Mouse (Mus musculus) brown adipose tissue, adult 24 weeks (tissue): ENCODE results near the gene Nfs1. TPM values are rescaled to one million over a fixed set of nuclear protein-coding genes. Genes with fewer than 3 reads are reported as not detected.

Source experiments
- H3K27ac ChIP-seq: fragments of 200-500 bp; replicated peaks from 2 replicates; pipeline ENCODE4 v1.5.1; 2012; ENCODE audit warnings: low read depth, mild to moderate bottlenecking, low read length
- H3K4me1 ChIP-seq: fragments of 200-500 bp; 2 replicates; pipeline ENCODE4 v1.6.1; 2012; ENCODE audit warnings: low read length, mixed read lengths; ENCODE audit not compliant: control insufficient read depth, insufficient read depth, insufficient read length
- H3K4me3 ChIP-seq: fragments of 200-500 bp; 2 replicates; pipeline ENCODE4 v1.5.1; 2012; ENCODE audit warnings: low read depth, mild to moderate bottlenecking, low read length, moderate library complexity; ENCODE audit not compliant: insufficient read depth
- polyA plus RNA-seq: library from polyadenylated mRNA; stranded (reverse); fragments of >200 nt; gene quantifications from 2 replicates; pipeline ENCODE4 v1.2.4, GENCODE M21; 2012; ENCODE audit not compliant: missing spikeins, insufficient read depth, insufficient read length

The Nfs1 gene
- polyA plus RNA-seq, 1 experiment: 107 TPM

DNA sequence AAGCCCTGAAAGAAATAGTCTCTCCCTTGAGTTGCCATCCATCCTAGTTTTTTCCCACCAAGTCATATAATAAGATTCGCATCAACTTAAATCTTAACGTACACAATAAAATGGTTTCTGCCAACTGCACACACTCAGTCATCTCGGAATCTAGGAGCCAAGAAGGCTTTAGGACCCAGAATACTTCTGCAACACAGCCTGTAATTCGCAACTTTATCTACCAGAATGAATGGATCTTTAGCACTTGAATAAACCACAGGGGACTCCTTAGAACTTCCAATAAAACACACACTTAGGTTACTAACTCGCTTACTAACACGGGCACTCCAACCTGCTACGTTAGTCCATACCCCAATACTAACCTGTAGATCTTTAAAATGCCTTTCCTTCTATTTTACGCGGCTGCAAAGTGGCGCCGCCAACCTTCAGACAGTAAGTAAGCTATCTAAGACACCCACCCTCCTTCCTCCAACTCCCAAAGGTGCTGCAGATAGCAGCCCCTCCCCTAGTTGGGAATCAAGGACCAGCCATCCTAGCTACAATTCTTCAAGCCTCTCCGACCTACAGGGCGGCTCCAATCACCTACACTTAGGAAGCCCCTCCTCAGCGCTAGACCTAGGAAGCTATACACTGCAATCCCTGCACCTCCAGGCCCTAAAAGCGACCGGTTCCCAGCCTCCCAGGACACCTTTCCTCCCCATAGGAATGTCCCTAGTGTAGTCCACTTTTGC lies 33.2 kb downstream of the Nfs1 start:
- H3K27ac ChIP-seq: peak overlapping the region; percentile 92
- peaks cover 7% of the 10 kb centered on the region for H3K4me1 ChIP-seq
- peak overlapping the region; percentile 90 for H3K4me3 ChIP-seq

DNA sequence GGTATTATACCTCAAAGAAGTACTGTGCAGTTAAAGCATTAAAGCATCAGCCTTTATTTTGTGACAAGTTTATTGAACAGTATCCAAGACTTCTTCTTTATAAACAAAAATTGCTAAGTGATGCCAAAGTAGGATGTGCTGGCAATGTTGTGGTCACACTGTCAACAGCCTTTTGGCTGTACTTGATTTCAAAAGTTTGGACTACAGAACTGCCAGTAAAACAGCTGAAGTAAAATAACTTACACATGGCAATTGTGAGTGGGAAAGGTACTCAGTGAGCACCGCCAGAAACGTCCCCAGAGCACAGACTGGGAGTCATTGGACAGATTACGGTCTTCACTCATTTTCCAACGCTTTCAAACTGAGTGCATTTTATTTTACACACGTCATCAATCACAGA lies 52.1 kb downstream of the Nfs1 start:
- H3K4me3 ChIP-seq: no peak overlapping the region
- H3K27ac ChIP-seq: no peak overlapping the region
- no peaks in the 10 kb centered on the region; the same call in 1 of the 2 replicates for H3K4me1 ChIP-seq

DNA sequence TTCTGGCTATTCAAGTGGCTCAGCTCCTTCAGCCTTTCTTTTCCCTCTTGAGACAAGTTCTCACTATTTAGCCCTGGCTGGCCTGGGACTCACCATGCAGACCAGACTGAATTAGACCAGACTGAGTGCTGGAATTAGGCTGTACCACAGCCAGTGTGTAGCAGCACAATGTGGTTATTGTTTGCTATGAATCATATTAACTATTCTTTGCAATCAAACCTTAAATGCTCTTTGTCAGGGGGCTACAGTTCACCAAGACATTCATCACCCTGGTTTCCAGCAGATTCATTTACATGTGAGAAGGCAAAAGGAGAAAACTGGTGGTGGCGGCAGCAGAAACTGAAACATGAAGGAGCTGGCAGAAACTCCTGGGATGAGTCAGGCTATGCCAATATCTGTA lies 54.2 kb downstream of the Nfs1 start:
- H3K4me1 ChIP-seq: no peaks in the 10 kb centered on the region; the same call in 1 of the 2 replicates
- no peak overlapping the region for H3K27ac ChIP-seq
- H3K4me3 ChIP-seq: no peak overlapping the region

- Histone ChIP-seq H3K4me3 (no peak overlapping the region), H3K4me1 (no peaks in the 10 kb centered on the region), H3K27ac (no peak overlapping the region)
These were observed 56.4 kb downstream of the Nfs1 start for GRCm38 (mm10) chr2:156087391-156088110.

DNA sequence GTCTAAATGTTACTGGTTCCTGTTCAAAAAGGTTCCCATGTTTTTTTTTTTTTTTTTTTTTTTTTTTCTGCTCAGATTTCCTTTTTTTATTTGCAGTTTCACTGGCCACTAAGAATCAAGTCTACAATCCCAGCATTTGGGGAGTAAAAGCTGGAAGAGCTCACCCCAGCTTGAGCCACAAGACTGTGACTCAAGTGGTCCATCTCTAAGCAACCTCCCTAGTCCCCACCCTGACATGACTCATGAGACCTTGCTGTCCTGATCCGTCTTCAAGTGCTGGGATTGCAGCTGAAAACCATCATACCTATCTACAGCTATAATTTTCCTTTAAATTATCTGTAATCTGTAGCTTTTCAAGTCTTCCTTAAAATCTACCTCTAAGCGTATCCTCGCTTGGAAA lies 59.4 kb downstream of the Nfs1 start:
- no peaks in the 10 kb centered on the region for H3K4me1 ChIP-seq
- H3K4me3 ChIP-seq: no peak overlapping the region
- H3K27ac ChIP-seq: no peak overlapping the region

GRCm38 (mm10) chr2:156080391-156080790 lies 63.6 kb downstream of the Nfs1 start:
- H3K4me1 ChIP-seq: no peaks in the 10 kb centered on the region
- no peak overlapping the region for H3K27ac ChIP-seq
- H3K4me3 ChIP-seq: no peak overlapping the region

DNA sequence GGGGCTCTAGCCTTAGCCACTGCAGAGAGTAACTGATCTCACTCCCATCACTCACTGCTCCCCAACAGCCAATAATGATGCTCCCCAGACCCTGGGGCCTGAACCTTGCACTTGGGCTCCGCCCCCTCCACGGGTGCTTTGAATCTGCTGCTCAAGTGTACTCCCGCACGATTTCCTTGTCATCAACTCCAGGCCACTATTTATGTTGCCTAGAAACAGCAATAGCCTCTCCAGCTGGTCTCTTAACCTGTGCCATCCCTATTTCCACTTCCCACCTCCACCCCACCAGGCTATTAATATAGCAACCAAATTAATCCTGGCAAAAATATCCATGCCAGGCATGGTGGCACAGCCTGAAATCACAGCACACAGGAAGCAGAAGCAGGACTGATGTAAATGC lies 64.3 kb downstream of the Nfs1 start:
- Histone ChIP-seq H3K27ac (no peak overlapping the region), H3K4me1 (no peaks in the 10 kb centered on the region), H3K4me3 (no peak overlapping the region)

DNA sequence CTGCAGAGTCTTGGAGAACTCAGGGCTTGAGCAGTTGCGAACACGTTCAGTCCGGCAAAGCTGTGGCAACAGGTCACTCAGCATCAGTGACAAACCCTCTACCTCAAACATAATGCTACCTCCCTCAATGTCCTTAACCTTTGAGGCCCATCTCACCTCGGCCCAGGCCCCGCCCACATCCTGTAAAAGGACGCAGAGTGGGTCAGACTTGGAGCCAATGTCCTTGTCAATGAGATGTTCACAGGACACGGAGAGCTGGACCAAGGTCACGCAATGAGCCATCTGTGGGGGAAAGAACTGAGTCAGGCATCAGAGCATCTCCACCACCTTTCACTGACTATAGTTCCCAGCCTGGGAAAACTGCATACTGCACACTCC lies 64.8 kb downstream of the Nfs1 start:
- Histone ChIP-seq H3K4me1 (no peaks in the 10 kb centered on the region), H3K4me3 (no peak overlapping the region), H3K27ac (no peak overlapping the region)

GRCm38 (mm10) chr2:156078421-156079182 lies 65.4 kb downstream of the Nfs1 start:
- no peak overlapping the region for H3K4me3 ChIP-seq
- no peak overlapping the region for H3K27ac ChIP-seq
- H3K4me1 ChIP-seq: no peaks in the 10 kb centered on the region

- Histone ChIP-seq H3K4me3 (no peak overlapping the region), H3K4me1 (no peaks in the 10 kb centered on the region), H3K27ac (no peak overlapping the region)
These were observed 66.5 kb downstream of the Nfs1 start for GRCm38 (mm10) chr2:156077461-156077860.

GRCm38 (mm10) chr2:156073725-156074124 lies 70.3 kb downstream of the Nfs1 start:
- no peak overlapping the region for H3K27ac ChIP-seq
- H3K4me1 ChIP-seq: no peaks in the 10 kb centered on the region
- H3K4me3 ChIP-seq: no peak overlapping the region

Other genes with a start within 250 kb of the Nfs1 start
- gene Uqcc1, start 213.9 kb downstream of the Nfs1 start, polyA plus RNA-seq: 178 and 202 TPM in 2 replicates
- not detected in 2 replicates for gene Gm15557, start 203.5 kb downstream of the Nfs1 start, polyA plus RNA-seq
- 2.4 and 3.1 TPM in 2 replicates for gene Gdf5, start 198.8 kb downstream of the Nfs1 start, polyA plus RNA-seq
- gene Cep250, start 187.7 kb downstream of the Nfs1 start, polyA plus RNA-seq: 2.6 and 3.4 TPM in 2 replicates
- 2.4 and 2.6 TPM in 2 replicates for gene 6430550D23Rik, start 136.2 kb downstream of the Nfs1 start, polyA plus RNA-seq
- gene Ergic3, start 136.1 kb downstream of the Nfs1 start, polyA plus RNA-seq: 62.3 and 99.2 TPM in 2 replicates
- not detected in 2 replicates for gene Fer1l4, start 91.2 kb downstream of the Nfs1 start, polyA plus RNA-seq
- 4.0 and 5.4 TPM in 2 replicates for gene Spag4, start 79.0 kb downstream of the Nfs1 start, polyA plus RNA-seq
- gene Cpne1, start 32.2 kb downstream of the Nfs1 start, polyA plus RNA-seq: 31.6 and 33.3 TPM in 2 replicates
- 6.4 TPM in 2 replicates for gene Rbm12, start 32.2 kb downstream of the Nfs1 start, polyA plus RNA-seq
- 2.9 and 4.3 TPM in 2 replicates for gene Gm28036, start 17.1 kb downstream of the Nfs1 start, polyA plus RNA-seq
- gene Romo1, start 147 bp downstream of the Nfs1 start, polyA plus RNA-seq: 723 and 898 TPM in 2 replicates
- 113 and 143 TPM in 2 replicates for gene Rbm39, start 36.1 kb upstream of the Nfs1 start, polyA plus RNA-seq
- gene Phf20, start 52.3 kb upstream of the Nfs1 start, polyA plus RNA-seq: 9.1 and 17.5 TPM in 2 replicates
- 1.5 and 2.0 TPM in 2 replicates for gene Cnbd2, start 168.1 kb upstream of the Nfs1 start, polyA plus RNA-seq
- gene Scand1, start 168.5 kb upstream of the Nfs1 start, polyA plus RNA-seq: 42.6 and 48.3 TPM in 2 replicates